Mouse (Mus musculus): Measurements from ENCODE around the gene Gm20388. TPM values are rescaled to one million over a fixed set of nuclear protein-coding genes. Genes with fewer than 3 reads are reported as not detected.
"Not testable (repeated sequence)": the region's sequence is repeated elsewhere in the genome, so short reads cannot be mapped to it uniquely, and the experiment has no call there.

The Gm20388 gene
- polyA plus RNA-seq, 1 experiment from 2014 or later = not detected

- Histone ChIP-seq H3K4me1 (ENCODE audit: control insufficient read depth, insufficient read depth, low read length) (0 out of 2 replicates have a peak, but pooled peaks cover 2% of the 10 kb centered on the region), H3K36me3 (ENCODE audit: control insufficient read depth, insufficient read depth, low read length) (no peaks in the 10 kb centered on the region), H3K4me3 (ENCODE audit: low read length) (no peak overlapping the region), H3K27ac (ENCODE audit: low read depth, low read length) (no peak overlapping the region), H3K9ac (ENCODE audit: low read depth, low read length) (no peak overlapping the region), H3K4me2 (replicated peaks; ENCODE audit: low read depth, low read length) (no peak overlapping the region), H3K9me3 (ENCODE audit: control insufficient read depth, low read length) (no peaks in the 10 kb centered on the region), H3K27me3 (ENCODE audit: control insufficient read depth, insufficient read depth, low read length) (no peaks in the 10 kb centered on the region)
- ATAC-seq (ENCODE audit: low FRiP score, low TSS enrichment) = no peak
- WGBS = 75% methylated on average over 3 of the region's 3 CpGs
Measured at GRCm38 (mm10) chr8:120706193-120706592, 795.6 kb downstream of the Gm20388 start.

DNA sequence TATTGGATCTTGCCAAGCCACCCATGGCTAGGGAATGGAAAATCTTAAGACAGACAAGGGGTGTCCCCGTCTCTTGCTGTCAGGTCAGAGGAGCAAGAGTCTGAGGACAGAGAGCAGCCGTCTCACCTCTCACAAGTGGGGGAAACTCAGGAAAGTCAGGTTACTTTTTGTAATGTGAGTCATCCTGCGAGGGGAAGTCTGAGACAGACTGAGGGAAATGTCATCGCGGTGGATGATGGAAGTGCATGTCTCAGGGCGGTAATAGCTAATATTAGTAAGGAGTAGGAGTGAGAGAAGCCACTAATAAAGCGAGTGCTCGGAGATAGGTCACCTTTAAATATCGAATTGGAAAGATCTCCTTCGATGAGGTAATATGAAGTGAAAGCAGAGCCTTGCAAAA is 798.5 kb downstream of the Gm20388 start:
- Histone ChIP-seq H3K9ac (ENCODE audit: low read depth, low read length) (no peak overlapping the region), H3K4me2 (replicated peaks; ENCODE audit: low read depth, low read length) (no peak overlapping the region), H3K4me1 (ENCODE audit: control insufficient read depth, insufficient read depth, low read length) (0 out of 2 replicates have a peak, but pooled peaks cover 2% of the 10 kb centered on the region), H3K27me3 (ENCODE audit: control insufficient read depth, insufficient read depth, low read length) (no peaks in the 10 kb centered on the region), H3K36me3 (ENCODE audit: control insufficient read depth, insufficient read depth, low read length) (no peaks in the 10 kb centered on the region), H3K4me3 (ENCODE audit: low read length) (no peak overlapping the region), H3K27ac (ENCODE audit: low read depth, low read length) (no peak overlapping the region), H3K9me3 (ENCODE audit: control insufficient read depth, low read length) (no peaks in the 10 kb centered on the region)
- no peak for ATAC-seq (ENCODE audit: low FRiP score, low TSS enrichment)
- 70% methylated on average over 10 of the region's 10 CpGs for WGBS

DNA sequence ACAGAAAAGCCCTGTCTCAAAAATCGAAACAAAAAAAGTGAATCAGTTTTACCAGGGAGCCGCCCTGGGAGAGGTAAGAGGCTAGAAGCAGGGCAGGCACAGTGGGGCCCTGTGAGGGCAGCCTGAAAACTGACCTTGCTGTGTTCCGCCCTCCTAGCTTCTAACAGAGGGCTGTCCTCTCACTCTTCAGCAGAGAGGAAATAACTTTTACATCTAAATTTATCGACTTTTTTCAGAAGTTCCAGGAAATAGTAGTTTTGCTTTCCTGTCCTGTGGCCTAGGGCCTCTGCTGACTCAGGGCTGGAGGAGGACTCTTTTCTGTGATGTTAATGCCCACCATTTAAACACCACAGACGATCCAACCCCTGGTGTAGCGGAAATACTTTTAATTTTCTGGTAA is 804.6 kb downstream of the Gm20388 start:
- Histone ChIP-seq H3K4me2 (replicated peaks; ENCODE audit: low read depth, low read length) (no peak overlapping the region), H3K4me3 (ENCODE audit: low read length) (no peak overlapping the region), H3K4me1 (ENCODE audit: control insufficient read depth, insufficient read depth, low read length) (0 out of 2 replicates have a peak, but pooled peaks cover 2% of the 10 kb centered on the region), H3K9ac (ENCODE audit: low read depth, low read length) (no peak overlapping the region), H3K9me3 (ENCODE audit: control insufficient read depth, low read length) (no peaks in the 10 kb centered on the region), H3K27ac (ENCODE audit: low read depth, low read length) (no peak overlapping the region), H3K36me3 (ENCODE audit: control insufficient read depth, insufficient read depth, low read length) (no peaks in the 10 kb centered on the region), H3K27me3 (ENCODE audit: control insufficient read depth, insufficient read depth, low read length) (no peaks in the 10 kb centered on the region)
- WGBS = 67% methylated on average over 6 of the region's 6 CpGs
- ATAC-seq (ENCODE audit: low FRiP score, low TSS enrichment) = no peak

DNA sequence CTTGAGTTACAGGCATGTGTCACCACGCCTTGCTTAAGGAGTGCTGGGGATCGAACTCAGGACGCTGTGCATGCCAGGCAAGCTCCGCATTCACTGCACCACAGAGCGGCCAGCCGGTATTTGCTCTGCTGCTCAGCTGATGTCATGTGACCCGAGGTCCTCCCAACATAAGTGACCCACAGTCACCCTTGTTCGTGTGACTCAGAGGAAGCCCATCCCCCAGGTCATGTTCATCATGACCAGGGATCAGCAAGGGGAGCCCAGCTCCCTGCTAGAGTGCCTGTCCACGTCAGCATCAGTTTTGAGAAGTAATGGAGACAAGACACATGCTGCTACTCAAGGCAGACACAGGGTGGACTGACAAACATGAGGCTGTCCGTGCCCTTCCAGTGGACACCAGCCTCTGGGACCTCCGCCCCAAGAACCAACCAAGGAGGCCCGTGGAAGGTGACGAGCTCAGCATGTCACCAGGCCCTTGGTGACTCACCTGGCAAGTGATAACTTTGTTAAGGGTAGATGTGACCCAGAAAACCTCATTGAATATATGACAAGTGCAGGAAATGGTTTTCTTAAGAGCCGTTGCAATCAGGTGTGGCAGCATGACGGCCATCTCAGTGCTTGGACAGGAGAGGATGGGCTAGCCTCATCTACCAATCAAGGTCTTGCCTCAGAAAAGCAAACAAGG is 805.5 kb downstream of the Gm20388 start:
- H3K36me3 ChIP-seq (ENCODE audit: control insufficient read depth, insufficient read depth, low read length) = no peaks in the 10 kb centered on the region
- no peak overlapping the region for H3K4me2 ChIP-seq (replicated peaks; ENCODE audit: low read depth, low read length)
- H3K4me3 ChIP-seq (ENCODE audit: low read length) = no peak overlapping the region
- H3K27ac ChIP-seq (ENCODE audit: low read depth, low read length) = no peak overlapping the region
- no peaks in the 10 kb centered on the region for H3K9me3 ChIP-seq (ENCODE audit: control insufficient read depth, low read length)
- 0 out of 2 replicates have a peak, but pooled peaks cover 2% of the 10 kb centered on the region for H3K4me1 ChIP-seq (ENCODE audit: control insufficient read depth, insufficient read depth, low read length)
- no peak for ATAC-seq (ENCODE audit: low FRiP score, low TSS enrichment)
- WGBS = 70% methylated on average over 15 of the region's 15 CpGs
- H3K27me3 ChIP-seq (ENCODE audit: control insufficient read depth, insufficient read depth, low read length) = no peaks in the 10 kb centered on the region
- H3K9ac ChIP-seq (ENCODE audit: low read depth, low read length) = no peak overlapping the region

DNA sequence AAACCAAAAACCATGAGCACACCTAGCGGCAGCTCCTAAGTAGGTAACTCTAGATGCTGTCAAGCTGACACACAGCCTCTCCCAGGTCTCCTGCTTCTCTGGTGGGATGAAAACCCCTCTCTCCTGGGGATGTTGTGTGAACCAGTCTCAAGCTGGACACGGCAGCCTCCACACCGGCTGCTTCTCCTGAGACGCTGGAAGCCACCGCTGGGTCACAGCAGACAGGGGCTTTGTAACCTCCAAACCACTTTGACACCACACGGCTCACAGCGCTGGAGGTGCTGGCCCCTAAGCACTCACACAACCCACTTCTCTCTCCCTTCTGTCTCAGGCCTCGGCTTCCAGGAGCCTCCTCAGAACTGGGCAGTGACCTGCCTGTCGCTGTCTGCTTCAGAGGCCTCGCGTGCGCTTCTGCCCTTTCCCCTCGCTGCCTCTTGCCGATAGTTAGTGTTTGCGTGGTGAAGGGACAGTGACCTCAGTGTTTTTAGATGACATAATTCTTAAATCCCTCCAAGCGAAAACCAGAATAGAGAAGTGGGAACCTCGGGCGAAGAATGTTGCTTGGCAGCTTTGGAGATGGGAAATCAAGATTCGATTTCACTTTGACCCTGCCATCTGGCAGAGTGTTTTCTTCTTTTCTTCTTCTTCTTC is 809.1 kb downstream of the Gm20388 start:
- 46% methylated on average over 19 of the region's 19 CpGs for WGBS
- Histone ChIP-seq H3K36me3 (ENCODE audit: control insufficient read depth, insufficient read depth, low read length) (no peaks in the 10 kb centered on the region), H3K27me3 (ENCODE audit: control insufficient read depth, insufficient read depth, low read length) (no peaks in the 10 kb centered on the region), H3K27ac (ENCODE audit: low read depth, low read length) (no peak overlapping the region), H3K9ac (ENCODE audit: low read depth, low read length) (no peak overlapping the region), H3K4me2 (replicated peaks; ENCODE audit: low read depth, low read length) (no peak overlapping the region), H3K4me3 (ENCODE audit: low read length) (no peak overlapping the region), H3K9me3 (ENCODE audit: control insufficient read depth, low read length) (no peaks in the 10 kb centered on the region; the same call in 1 of the 2 replicates), H3K4me1 (ENCODE audit: control insufficient read depth, insufficient read depth, low read length) (0 out of 2 replicates have a peak, but pooled peaks cover 2% of the 10 kb centered on the region)
- no peak for ATAC-seq (ENCODE audit: low FRiP score, low TSS enrichment)

DNA sequence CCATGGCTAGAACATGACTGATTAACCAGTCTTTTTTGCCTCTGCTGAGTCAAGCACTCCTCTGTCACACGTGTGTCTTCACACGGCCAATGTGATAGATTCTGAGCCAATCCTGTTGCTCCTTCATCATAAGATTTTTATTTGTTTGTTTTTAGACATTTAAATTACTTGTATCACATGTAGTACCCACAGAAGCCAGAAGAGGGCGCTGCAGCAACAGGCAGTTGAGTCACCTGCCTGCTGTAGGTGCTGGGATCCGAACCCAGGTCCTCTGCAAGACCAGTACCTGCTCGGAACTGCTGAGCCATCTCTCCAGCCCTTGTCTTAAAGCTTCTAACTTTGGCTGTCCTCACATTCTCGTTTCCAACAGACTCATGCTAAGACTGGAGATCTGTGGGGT is 812.4 kb downstream of the Gm20388 start:
- H3K27me3 ChIP-seq (ENCODE audit: control insufficient read depth, insufficient read depth, low read length) = no peaks in the 10 kb centered on the region
- no peak for ATAC-seq (ENCODE audit: low FRiP score, low TSS enrichment)

GRCm38 (mm10) chr8:120724096-120724495 is 813.5 kb downstream of the Gm20388 start:
- WGBS = 94% methylated on average over 2 of the region's 4 CpGs
- H3K4me1 ChIP-seq (ENCODE audit: control insufficient read depth, insufficient read depth, low read length); H3K4me2 ChIP-seq (replicated peaks; ENCODE audit: low read depth, low read length); H3K4me3 ChIP-seq (ENCODE audit: low read length); H3K27ac ChIP-seq (ENCODE audit: low read depth, low read length); H3K36me3 ChIP-seq (ENCODE audit: control insufficient read depth, insufficient read depth, low read length); H3K27me3 ChIP-seq (ENCODE audit: control insufficient read depth, insufficient read depth, low read length); H3K9ac ChIP-seq (ENCODE audit: low read depth, low read length); H3K9me3 ChIP-seq (ENCODE audit: control insufficient read depth, low read length); ATAC-seq (ENCODE audit: low FRiP score, low TSS enrichment): not testable (repeated sequence)

More for the DNA sequence above, 812.4 kb downstream of the Gm20388 start:
- H3K4me1 ChIP-seq (ENCODE audit: control insufficient read depth, insufficient read depth, low read length) = 0 out of 2 replicates have a peak, but pooled peaks cover 7% of the 10 kb centered on the region
- H3K9me3 ChIP-seq (ENCODE audit: control insufficient read depth, low read length) = no peaks in the 10 kb centered on the region; the same call in 1 of the 2 replicates
- no peak overlapping the region for H3K4me2 ChIP-seq (replicated peaks; ENCODE audit: low read depth, low read length)
- no peaks in the 10 kb centered on the region for H3K36me3 ChIP-seq (ENCODE audit: control insufficient read depth, insufficient read depth, low read length)
- H3K4me3 ChIP-seq (ENCODE audit: low read length) = no peak overlapping the region
- H3K27ac ChIP-seq (ENCODE audit: low read depth, low read length) = no peak overlapping the region
- no peak overlapping the region for H3K9ac ChIP-seq (ENCODE audit: low read depth, low read length)
- 79% methylated on average over 6 of the region's 6 CpGs for WGBS

- Histone ChIP-seq H3K4me2 (replicated peaks; ENCODE audit: low read depth, low read length) (no peak overlapping the region), H3K9ac (ENCODE audit: low read depth, low read length) (no peak overlapping the region), H3K27me3 (ENCODE audit: control insufficient read depth, insufficient read depth, low read length) (0 out of 2 replicates have a peak, but pooled peaks cover 3% of the 10 kb centered on the region), H3K27ac (ENCODE audit: low read depth, low read length) (no peak overlapping the region), H3K9me3 (ENCODE audit: control insufficient read depth, low read length) (no peaks in the 10 kb centered on the region; the same call in 1 of the 2 replicates), H3K36me3 (ENCODE audit: control insufficient read depth, insufficient read depth, low read length) (no peaks in the 10 kb centered on the region), H3K4me3 (ENCODE audit: low read length) (no peak overlapping the region), H3K4me1 (ENCODE audit: control insufficient read depth, insufficient read depth, low read length) (0 out of 2 replicates have a peak, but pooled peaks cover 7% of the 10 kb centered on the region)
- ATAC-seq (ENCODE audit: low FRiP score, low TSS enrichment) = no peak
- WGBS = 52% methylated on average over 17 of the region's 17 CpGs
Measured at GRCm38 (mm10) chr8:120724816-120725575, 814.4 kb downstream of the Gm20388 start.
